In genomic region chr11:51633721-51634120, GRCm38 (mm10) we compare ENCODE assay signal across 22 mouse cellular contexts. TPM values are rescaled to one million over a fixed set of nuclear protein-coding genes. Genes with fewer than 3 reads are reported as not detected.
DNase-seq lines count a peak whose midpoint lies in the region; ATAC-seq and TF ChIP-seq lines count a peak whose summit lies in the region.
"Had no signal": no experiment of that assay in that cellular context is flagged by ENCODE, and none has a peak within 500 bp of the region (broad histone marks: within the 10 kb centered on the region; RNA-seq: fewer than 3 reads in every experiment).

No protein-coding gene starts in this region.

- no peak overlapping the region for H3K4me3 ChIP-seq in kidney, embryonic 16.5 days (ENCODE audit: low read length)
- no peak overlapping the region for H3K4me3 ChIP-seq in neural tube, embryonic 13.5 days
- peak overlapping the region; percentile 48; the same call in 1 of the 2 replicates for H3K4me3 ChIP-seq in ES-Bruce4 (ENCODE audit: low read depth, low read length)
- H3K4me3 ChIP-seq: embryonic facial prominence, embryonic 12.5 days; forebrain, embryonic 12.5 days; heart, embryonic 12.5 days had no signal

- 0 out of 2 replicates have a peak overlapping the region, but pooled peaks have one; percentile 8 for H3K9ac ChIP-seq in kidney, embryonic 16.5 days (replicated peaks; ENCODE audit: low read length)
- H3K9ac ChIP-seq in neural tube, embryonic 13.5 days, result no peak overlapping the region
- peak overlapping the region; percentile 87; the same call in 1 of the 2 replicates for H3K9ac ChIP-seq in ES-Bruce4 (ENCODE audit: low read depth, poor library complexity, severe bottlenecking)
- H3K9ac ChIP-seq: embryonic facial prominence, embryonic 12.5 days; forebrain, embryonic 12.5 days; forebrain, postnatal 0 days; heart, embryonic 12.5 days; hindbrain, embryonic 14.5 days had no signal

- 97% methylated on average over 3 of the region's 3 CpGs for WGBS in kidney, embryonic 16.5 days
- 87% methylated on average over 3 of the region's 3 CpGs for WGBS in neural tube, embryonic 13.5 days

- no peak for TF ChIP-seq EP300 in ES-Bruce4 (IDR thresholded peaks at IDR 0.05; ENCODE audit: insufficient read depth, low read depth, low read length)

- no peaks in the 10 kb centered on the region for H3K9me3 ChIP-seq in kidney, embryonic 16.5 days (ENCODE audit: low read length)
- H3K9me3 ChIP-seq in neural tube, embryonic 13.5 days, result no peaks in the 10 kb centered on the region
- H3K9me3 ChIP-seq in ES-Bruce4 (replicated peaks; ENCODE audit: control insufficient read depth, insufficient read depth, low read length, poor library complexity, severe bottlenecking), result no peaks in the 10 kb centered on the region
- H3K9me3 ChIP-seq: embryonic facial prominence, embryonic 12.5 days; forebrain, embryonic 12.5 days; heart, embryonic 12.5 days; hindbrain, embryonic 10.5 days had no signal

- H3K27ac ChIP-seq in kidney, embryonic 16.5 days (ENCODE audit: low read length), result no peak overlapping the region
- H3K27ac ChIP-seq in neural tube, embryonic 13.5 days (replicated peaks), result no peak overlapping the region
- H3K27ac ChIP-seq in ES-Bruce4 (ENCODE audit: insufficient read depth, low read length), result peak overlapping the region; percentile 88
- H3K27ac ChIP-seq: embryonic facial prominence, embryonic 12.5 days; forebrain, embryonic 12.5 days; gastrocnemius, adult 2 months; hindbrain, embryonic 10.5 days; hindbrain, embryonic 14.5 days had no signal

- no peak for DNase-seq in kidney, adult 9 months
- no peak for DNase-seq in neural tube, embryonic 10.5 days (ENCODE audit: extremely low spot score, low spot score)
- peak; percentile 70 for DNase-seq in ZHBTc4 (ENCODE audit: low read depth, low spot score)
- no peak for DNase-seq in Muller cell, postnatal 12 days (ENCODE audit: inconsistent ontology term)
- DNase-seq: adrenal gland, adult 8-10 months; adrenal gland, postnatal 36 days; cerebellum, adult 11 months; cerebellum, adult 8-10 months; cerebellum, postnatal 14 days; forebrain, postnatal 0 days; gastrocnemius, adult 2 months; gastrocnemius, postnatal 25 days had no signal

- H3K4me2 ChIP-seq in kidney, embryonic 16.5 days (replicated peaks; ENCODE audit: low read depth, low read length), result no peak overlapping the region
- H3K4me2 ChIP-seq in neural tube, embryonic 13.5 days, result 0 out of 2 replicates have a peak overlapping the region, but pooled peaks have one; percentile 75
- H3K4me2 ChIP-seq: embryonic facial prominence, embryonic 12.5 days; forebrain, embryonic 12.5 days; heart, embryonic 12.5 days had no signal

- TF ChIP-seq POLR2A in ES-Bruce4 (IDR thresholded peaks at IDR 0.05; ENCODE audit: insufficient read depth, low read length), result no peak

- H3K4me1 ChIP-seq in kidney, embryonic 16.5 days (ENCODE audit: insufficient read depth, low read length), result peaks cover 41% of the 10 kb centered on the region
- H3K4me1 ChIP-seq in neural tube, embryonic 13.5 days (replicated peaks), result peaks cover 47% of the 10 kb centered on the region
- H3K4me1 ChIP-seq in ES-Bruce4 (ENCODE audit: control insufficient read depth, insufficient read depth, low read length), result no peaks in the 10 kb centered on the region

- H3K36me3 ChIP-seq in kidney, embryonic 16.5 days (ENCODE audit: insufficient read depth, low read length), result peaks cover 4% of the 10 kb centered on the region; the same call in 1 of the 2 replicates
- peaks cover 10% of the 10 kb centered on the region for H3K36me3 ChIP-seq in neural tube, embryonic 13.5 days
- H3K36me3 ChIP-seq in ES-Bruce4 (ENCODE audit: control insufficient read depth, insufficient read depth, low read length, poor library complexity, severe bottlenecking), result peaks cover 10% of the 10 kb centered on the region

- no peaks in the 10 kb centered on the region for H3K27me3 ChIP-seq in kidney, embryonic 16.5 days (ENCODE audit: insufficient read depth, low read length)
- no peaks in the 10 kb centered on the region; the same call in 1 of the 2 replicates for H3K27me3 ChIP-seq in neural tube, embryonic 13.5 days
- no peaks in the 10 kb centered on the region for H3K27me3 ChIP-seq in ES-Bruce4 (ENCODE audit: control insufficient read depth, insufficient read depth, low read length, poor library complexity, severe bottlenecking)
- H3K27me3 ChIP-seq: embryonic facial prominence, embryonic 12.5 days; heart, embryonic 12.5 days; Patski had no signal

- no peak for ATAC-seq in kidney, embryonic 16.5 days (ENCODE audit: low FRiP score, low TSS enrichment)
- ATAC-seq in neural tube, embryonic 13.5 days (ENCODE audit: low read depth), result no peak
- no peak for ATAC-seq in inflammation-experienced regulatory T-cells, adult 6 months
- ATAC-seq: forebrain, postnatal 0 days; Patski had no signal

- no peak for TF ChIP-seq CTCF in ES-Bruce4 (IDR thresholded peaks at IDR 0.05; ENCODE audit: low read depth, low read length)

RNA-seq across cellular contexts. Expression of gene Rmnd5b, which starts 2.0 kb away (rescaled TPM):
- 48.9 and 51.9 TPM in 2 replicates for polyA plus RNA-seq in kidney, embryonic 16.5 days (2015; fragmentation: Nextera tagmentation; extraction: Ambion mirVana)
- polyA plus RNA-seq in neural tube, embryonic 13.5 days (2015; fragmentation: Nextera tagmentation; extraction: Ambion mirVana), result 71.8 and 74.5 TPM in 2 replicates
- 17.9 and 20.2 TPM in 2 replicates for polyA plus RNA-seq in ES-Bruce4 (2011; ENCODE audit: insufficient read depth, insufficient read length, low read depth, missing spikeins)
- polyA plus RNA-seq in inflammation-experienced regulatory T-cells, adult 6 months (2017; shearing (Covaris generic)), result 10 to 100 TPM; 35.7 to 40.3 (median 38.6) TPM

RNA-seq across cellular contexts. Expression of gene Nhp2, which starts 14.2 kb away (rescaled TPM):
- polyA plus RNA-seq in kidney, embryonic 16.5 days (2015; fragmentation: Nextera tagmentation; extraction: Ambion mirVana), result 156 and 158 TPM in 2 replicates
- 96.4 and 106 TPM in 2 replicates for polyA plus RNA-seq in neural tube, embryonic 13.5 days (2015; fragmentation: Nextera tagmentation; extraction: Ambion mirVana)
- polyA plus RNA-seq in ES-Bruce4 (2011; ENCODE audit: insufficient read depth, insufficient read length, low read depth, missing spikeins), result 202 and 205 TPM in 2 replicates
- polyA plus RNA-seq in inflammation-experienced regulatory T-cells, adult 6 months (2017; shearing (Covaris generic)), result 100 to 1,000 TPM; 100 to 149 (median 102) TPM

RNA-seq across cellular contexts. Expression of gene N4bp3, which starts 16.9 kb away (rescaled TPM):
- 30.9 and 34.1 TPM in 2 replicates for polyA plus RNA-seq in kidney, embryonic 16.5 days (2015; fragmentation: Nextera tagmentation; extraction: Ambion mirVana)
- 14.1 and 15.2 TPM in 2 replicates for polyA plus RNA-seq in neural tube, embryonic 13.5 days (2015; fragmentation: Nextera tagmentation; extraction: Ambion mirVana)
- polyA plus RNA-seq in ES-Bruce4 (2011; ENCODE audit: insufficient read depth, insufficient read length, low read depth, missing spikeins), result 18.5 and 19.9 TPM in 2 replicates
- 1 to 10 TPM; 1.3 to 2.4 (median 1.4) TPM for polyA plus RNA-seq in inflammation-experienced regulatory T-cells, adult 6 months (2017; shearing (Covaris generic))

RNA-seq across cellular contexts. Expression of gene D930048N14Rik, which starts 17.0 kb away (rescaled TPM):
- polyA plus RNA-seq in kidney, embryonic 16.5 days (2015; fragmentation: Nextera tagmentation; extraction: Ambion mirVana), result 4.0 and 4.5 TPM in 2 replicates
- 0.64 and 0.96 TPM in 2 replicates for polyA plus RNA-seq in neural tube, embryonic 13.5 days (2015; fragmentation: Nextera tagmentation; extraction: Ambion mirVana)
- polyA plus RNA-seq in ES-Bruce4 (2011; ENCODE audit: insufficient read depth, insufficient read length, low read depth, missing spikeins), result 10.1 and 10.6 TPM in 2 replicates
- polyA plus RNA-seq in inflammation-experienced regulatory T-cells, adult 6 months (2017; shearing (Covaris generic)), result 1 to 10 TPM in 2 of 3 experiments, under 1 TPM in 1; 0.86 to 1.5 (median 1.0) TPM

RNA-seq across cellular contexts. Expression of gene Hnrnpab, which starts 27.1 kb away (rescaled TPM):
- polyA plus RNA-seq in kidney, embryonic 16.5 days (2015; fragmentation: Nextera tagmentation; extraction: Ambion mirVana), result 343 and 374 TPM in 2 replicates
- polyA plus RNA-seq in neural tube, embryonic 13.5 days (2015; fragmentation: Nextera tagmentation; extraction: Ambion mirVana), result 421 and 434 TPM in 2 replicates
- polyA plus RNA-seq in ES-Bruce4 (2011; ENCODE audit: insufficient read depth, insufficient read length, low read depth, missing spikeins), result 609 and 639 TPM in 2 replicates
- 10 to 100 TPM; 32.6 to 39.5 (median 35.5) TPM for polyA plus RNA-seq in inflammation-experienced regulatory T-cells, adult 6 months (2017; shearing (Covaris generic))
